Mouse (Mus musculus): ENCODE measurements around the gene Lrrn3. TPM values are rescaled to one million over a fixed set of nuclear protein-coding genes. Genes with fewer than 3 reads are reported as not detected.

The Lrrn3 gene
- total RNA-seq, 2 experiments from 2014 or later = 47.7 to 51.3 TPM

DNA sequence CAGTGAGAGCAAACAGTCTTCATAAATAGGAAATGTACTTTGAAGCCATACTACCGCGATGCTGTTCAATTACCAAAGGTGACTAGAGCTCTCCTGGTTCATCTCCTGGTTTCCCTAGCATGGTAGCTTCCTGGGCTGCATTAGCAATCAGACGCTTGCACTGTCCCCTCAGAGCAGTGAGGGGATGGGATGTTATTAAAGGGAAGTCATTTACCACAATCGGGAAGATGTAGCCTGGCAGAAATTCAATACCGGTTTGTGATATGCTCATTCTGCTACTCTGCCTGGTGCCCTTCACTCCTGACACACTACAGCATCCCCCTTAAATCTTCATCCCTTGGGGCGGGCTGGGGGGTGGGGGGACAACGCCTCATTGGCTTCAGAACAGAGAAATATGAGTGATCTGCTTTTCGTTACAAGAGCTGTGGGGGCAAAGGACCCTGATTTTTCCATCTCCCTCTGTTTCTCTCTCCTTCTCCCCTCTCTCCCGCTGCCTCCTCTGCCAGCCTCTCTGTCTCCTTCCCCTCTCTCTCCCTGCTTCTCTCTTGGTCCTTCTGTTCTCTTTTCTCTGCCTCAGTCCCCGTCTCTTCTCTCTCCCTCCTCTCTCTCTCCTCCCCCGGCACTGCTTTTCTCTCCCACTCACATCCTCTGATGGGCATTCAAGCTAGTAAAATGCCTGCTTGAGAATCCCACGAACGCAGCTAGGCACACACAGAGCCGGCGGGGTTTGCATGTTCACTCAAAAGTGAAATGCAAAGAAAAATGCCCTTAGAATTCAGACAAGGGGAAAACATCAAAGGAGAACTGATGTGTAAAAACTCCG is 1.3 kb downstream of the Lrrn3 start:
- intact Hi-C loops (cut with DNase I) = loop anchor here (2.0 to 10.0 kb wide), 6 partner anchors 233 to 1500 kb away; no protein-coding TSS in a partner anchor
- no peak for TF ChIP-seq CTCF (IDR thresholded peaks at IDR 0.05)

DNA sequence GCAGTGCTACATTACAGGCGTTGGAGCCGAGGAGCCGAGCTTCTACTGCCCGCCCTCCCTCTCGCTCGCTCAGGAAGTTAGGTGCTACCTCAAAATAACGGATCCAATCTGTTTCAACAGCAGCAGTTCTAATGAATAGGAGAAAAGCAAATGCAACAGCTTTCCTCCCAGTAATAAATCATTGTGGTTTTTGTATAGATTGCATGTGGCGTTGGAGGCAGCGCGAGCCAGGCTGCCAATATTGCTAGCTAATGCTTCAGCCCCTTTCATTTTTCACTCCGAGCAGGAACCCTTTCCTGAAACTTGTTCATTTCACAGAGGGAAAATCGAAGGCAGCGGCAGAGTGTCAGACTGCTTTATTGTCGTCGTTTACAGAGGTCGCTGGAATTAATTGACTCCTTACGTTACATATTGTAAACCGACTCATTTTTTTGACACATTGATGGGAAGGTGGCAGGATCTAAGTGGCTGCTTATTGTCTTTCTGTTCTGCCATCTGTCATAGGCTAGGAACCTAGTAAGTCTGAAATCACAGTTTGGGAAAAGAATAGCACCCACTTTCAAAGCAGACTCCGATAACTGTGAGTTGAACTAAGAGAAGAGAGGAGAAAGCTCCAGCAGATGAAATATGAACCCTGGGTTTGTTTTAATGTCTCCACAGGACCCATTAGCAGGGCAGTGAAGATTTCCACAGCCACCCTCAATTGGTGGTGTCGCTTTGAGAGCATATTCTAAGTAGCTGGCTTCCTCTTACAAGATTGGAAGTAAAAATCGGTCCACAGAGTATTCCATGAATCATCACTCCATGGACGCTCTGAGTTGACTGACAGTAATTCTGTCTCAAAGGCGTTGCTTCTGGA is 2.4 kb downstream of the Lrrn3 start:
- intact Hi-C loops (cut with DNase I) = loop anchor here (2.0 to 10.0 kb wide), 6 partner anchors 232 to 1501 kb away; no protein-coding TSS in a partner anchor
- Histone ChIP-seq H3K27ac (peak overlapping the region; percentile 89), H3K4me3 (peak overlapping the region; percentile 62)
- DNase-seq (ENCODE audit: extremely low spot score in 1 of 2, low spot score in 2 of 2) = peak; percentile 25 to 35
- TF ChIP-seq CTCF (IDR thresholded peaks at IDR 0.05) = no peak

More for the DNA sequence above, 1.3 kb downstream of the Lrrn3 start:
- peak; percentile 52 to 57 for DNase-seq (ENCODE audit: extremely low spot score in 1 of 2, low spot score in 2 of 2)
- H3K27ac ChIP-seq = peak overlapping the region; percentile 89
- peak overlapping the region; percentile 62 for H3K4me3 ChIP-seq

DNA sequence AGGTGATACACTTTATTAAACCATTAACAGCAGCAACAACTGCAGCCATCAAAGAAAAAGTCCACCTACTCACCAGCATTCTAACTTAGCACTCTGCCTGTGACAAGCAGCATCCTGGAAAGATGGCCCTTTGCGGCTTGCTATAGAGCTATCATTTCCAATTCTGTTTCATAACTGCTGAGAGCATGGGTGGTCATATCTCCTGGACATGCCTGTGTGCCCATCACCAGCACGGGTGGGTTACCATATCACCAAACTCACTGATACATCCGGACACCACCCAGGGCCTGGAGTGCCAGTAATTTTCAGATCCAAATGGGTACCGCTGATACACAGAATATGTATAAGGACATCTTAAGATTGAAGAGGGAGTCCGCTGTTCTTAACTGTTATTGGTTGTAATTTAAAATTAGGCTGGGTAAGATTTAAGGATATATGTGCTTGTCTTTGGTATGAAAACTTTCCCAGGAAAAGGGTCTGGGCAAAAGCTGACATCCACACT is 3.1 kb downstream of the Lrrn3 start:
- intact Hi-C loops (cut with DNase I) = loop anchor here (5.0 to 10.0 kb wide), 4 partner anchors 231 to 1502 kb away; no protein-coding TSS in a partner anchor
- no peak for TF ChIP-seq CTCF (IDR thresholded peaks at IDR 0.05)
- Histone ChIP-seq H3K27ac (peak overlapping the region; percentile 89), H3K4me3 (peak overlapping the region; percentile 62)
- peak; percentile 14 to 31 for DNase-seq (ENCODE audit: extremely low spot score in 1 of 2, low spot score in 2 of 2)

DNA sequence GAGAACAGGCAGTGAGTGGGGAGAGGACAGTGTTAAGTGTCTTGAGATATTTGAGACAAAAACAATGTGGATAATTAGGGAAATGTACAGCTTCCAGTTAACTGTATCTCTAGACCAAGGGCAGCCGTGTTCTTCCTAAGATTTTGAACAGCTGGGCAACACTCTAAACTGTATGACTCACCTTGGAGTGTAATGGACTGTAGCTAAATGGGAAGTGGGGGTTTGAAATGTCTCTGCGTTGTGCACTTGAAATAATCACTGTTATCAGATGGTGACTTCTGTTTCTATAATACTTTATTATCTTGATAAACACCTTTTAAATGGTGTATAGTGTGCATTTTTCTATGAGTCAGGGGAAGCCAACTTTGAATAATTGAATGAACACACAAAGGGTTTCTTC is 4.7 kb downstream of the Lrrn3 start:
- TF ChIP-seq CTCF (IDR thresholded peaks at IDR 0.05) = no peak
- Histone ChIP-seq H3K27ac (no peak overlapping the region), H3K4me3 (no peak overlapping the region; the same call in 1 of the 2 replicates)
- intact Hi-C loops (cut with DNase I) = loop anchor here (5.0 to 10.0 kb wide), 4 partner anchors 229 to 1503 kb away; no protein-coding TSS in a partner anchor
- no peak for DNase-seq (ENCODE audit: extremely low spot score in 1 of 2, low spot score in 2 of 2)

DNA sequence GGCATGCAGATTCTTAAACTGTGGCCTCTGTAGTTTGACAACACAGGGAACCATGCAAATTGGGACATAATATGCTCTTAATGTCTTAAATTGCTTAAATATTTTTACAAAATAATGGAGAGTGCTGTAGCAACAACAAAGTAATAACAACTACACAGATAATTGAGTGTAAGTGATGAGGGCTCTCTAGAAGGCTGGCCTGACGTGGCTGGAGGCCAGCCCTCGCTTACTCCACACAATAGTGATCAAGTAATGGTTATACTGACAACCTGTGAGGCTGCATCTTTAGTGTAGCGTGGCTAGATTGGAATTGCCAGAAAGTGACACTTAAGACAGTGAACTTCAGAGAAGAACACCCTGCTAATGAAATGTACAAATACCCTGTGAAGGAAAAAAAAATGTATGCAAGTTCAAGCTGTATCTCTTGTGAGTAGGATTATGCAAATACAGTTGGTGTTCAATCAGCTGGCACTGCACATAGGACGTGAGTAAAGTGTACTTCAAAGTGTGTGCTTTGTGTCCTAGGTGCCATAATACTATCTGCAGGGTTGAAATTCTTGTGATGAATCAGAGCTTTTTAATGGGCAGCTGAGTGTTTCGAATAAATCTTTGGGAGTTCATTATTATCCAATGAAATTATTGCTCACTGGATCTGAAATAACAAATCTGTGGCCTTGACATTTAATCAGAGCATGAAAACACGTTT is 17.0 kb downstream of the Lrrn3 start:
- H3K4me3 ChIP-seq = no peak overlapping the region
- no peak overlapping the region for H3K27ac ChIP-seq
- TF ChIP-seq CTCF (IDR thresholded peaks at IDR 0.05) = no peak
- intact Hi-C loops (cut with DNase I) = no loop called here
- DNase-seq (ENCODE audit: extremely low spot score in 1 of 2, low spot score in 2 of 2) = no peak

DNA sequence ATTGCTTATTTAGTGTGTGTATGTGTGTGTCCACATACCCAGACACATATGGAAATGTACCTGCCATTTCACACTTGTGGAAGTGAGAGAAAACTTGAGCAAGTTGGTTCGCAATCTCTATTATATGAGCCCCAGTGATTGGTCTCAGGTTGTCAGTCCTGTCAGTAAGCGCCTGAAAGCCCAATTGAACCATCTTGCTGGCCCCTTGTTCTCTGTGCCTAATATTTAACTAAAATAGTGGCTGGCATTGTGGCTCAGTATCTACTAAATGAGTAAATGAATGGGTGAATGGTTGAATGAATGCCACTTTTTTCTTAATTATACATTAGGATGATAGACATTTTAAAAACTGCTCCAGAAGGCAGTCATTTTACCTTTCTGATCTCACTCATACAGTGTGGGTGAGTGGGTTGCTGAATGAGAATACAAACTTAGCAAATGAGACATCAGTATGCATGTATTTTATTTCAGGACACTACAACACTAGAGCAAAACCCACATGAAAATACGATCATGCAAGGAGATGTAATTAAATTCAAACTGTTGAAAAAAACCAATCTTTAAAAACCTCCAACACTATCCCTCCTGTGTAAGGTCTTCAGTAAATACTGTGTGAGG is 17.7 kb downstream of the Lrrn3 start:
- no peak for DNase-seq (ENCODE audit: extremely low spot score in 1 of 2, low spot score in 2 of 2)
- Histone ChIP-seq H3K27ac (no peak overlapping the region), H3K4me3 (no peak overlapping the region)
- intact Hi-C loops (cut with DNase I) = no loop called here
- TF ChIP-seq CTCF (IDR thresholded peaks at IDR 0.05) = no peak

DNA sequence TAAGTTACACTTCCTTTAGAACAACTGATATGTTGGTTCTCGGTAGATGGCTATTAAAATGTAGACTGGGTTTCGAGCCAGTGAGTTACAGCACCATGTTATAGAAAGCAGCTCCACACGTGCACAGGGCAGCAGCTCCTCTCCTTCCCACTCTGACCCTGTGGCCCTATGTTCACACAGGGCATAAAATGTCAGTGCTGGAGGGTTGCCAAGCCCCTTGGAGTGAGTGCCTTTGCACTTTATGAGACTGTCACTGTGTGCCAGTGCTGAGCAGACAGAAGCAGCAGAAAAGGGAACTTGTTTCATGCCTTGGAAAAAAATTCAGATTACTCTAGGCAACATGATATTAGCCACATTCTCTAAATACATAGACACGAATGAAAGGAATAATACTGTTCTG is 47.8 kb downstream of the Lrrn3 start:
- Histone ChIP-seq H3K4me3 (no peak overlapping the region), H3K27ac (no peak overlapping the region)
- no peak for DNase-seq (ENCODE audit: extremely low spot score in 1 of 2, low spot score in 2 of 2)
- TF ChIP-seq CTCF (IDR thresholded peaks at IDR 0.05) = no peak
- intact Hi-C loops (cut with DNase I) = no loop called here

DNA sequence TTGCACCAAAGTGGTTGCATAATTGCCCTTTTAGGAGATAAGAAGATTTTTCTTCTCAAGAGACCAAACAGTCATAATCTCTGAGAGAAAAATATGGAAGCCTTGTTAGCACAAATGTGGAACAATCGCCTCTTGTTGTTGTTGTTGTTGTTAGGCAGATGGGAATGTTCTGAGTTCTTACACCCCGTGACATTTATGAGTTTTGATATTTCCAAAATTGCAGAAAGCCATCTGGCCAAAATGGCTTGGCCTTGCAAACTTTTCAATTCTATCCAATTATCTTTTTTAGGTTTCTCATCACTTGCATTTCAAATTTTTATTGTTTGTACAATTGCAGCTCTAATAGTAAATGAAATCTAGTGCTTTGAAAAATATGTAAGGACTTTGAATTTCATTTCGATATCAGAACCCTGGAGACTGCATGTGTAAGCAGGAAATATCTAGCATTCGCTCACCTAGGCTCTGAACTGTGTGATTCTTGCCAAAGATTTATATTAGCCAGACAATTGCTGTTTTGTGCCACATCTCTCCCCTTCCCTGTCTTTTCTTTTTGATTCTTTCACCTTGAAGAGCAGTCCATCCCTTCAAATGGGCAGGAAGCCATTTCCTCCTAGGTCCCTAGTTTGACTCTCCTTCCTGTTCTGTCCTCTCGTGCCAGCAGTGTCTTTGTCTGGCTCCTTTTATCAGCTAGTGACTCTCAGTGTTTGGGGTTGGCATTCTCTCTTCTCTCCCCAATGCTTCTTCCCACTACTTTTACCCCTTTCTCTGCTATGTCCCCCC is 49.8 kb downstream of the Lrrn3 start:
- Histone ChIP-seq H3K4me3 (no peak overlapping the region), H3K27ac (no peak overlapping the region)
- DNase-seq (ENCODE audit: extremely low spot score in 1 of 2, low spot score in 2 of 2) = no peak
- TF ChIP-seq CTCF (IDR thresholded peaks at IDR 0.05) = no peak
- intact Hi-C loops (cut with DNase I) = no loop called here

DNA sequence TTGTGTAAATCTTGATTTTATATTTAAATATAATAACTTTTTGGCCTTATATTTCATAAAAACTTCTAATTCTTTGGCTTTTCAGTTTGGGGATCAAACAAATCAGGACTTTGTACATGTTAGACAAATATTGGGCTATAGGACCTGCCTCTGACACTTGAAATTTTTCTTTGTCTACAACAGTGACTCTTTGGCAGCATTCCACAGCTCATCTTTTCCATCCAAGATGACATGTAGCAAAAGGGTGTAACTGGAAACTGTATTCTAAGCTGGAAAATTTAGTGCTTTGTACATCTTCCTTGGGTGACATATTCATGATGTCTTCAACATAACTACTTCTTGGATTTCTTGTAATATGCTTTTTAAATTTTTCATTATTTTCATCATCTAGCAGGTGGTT is 57.4 kb downstream of the Lrrn3 start:
- intact Hi-C loops (cut with DNase I) = no loop called here
- TF ChIP-seq CTCF (IDR thresholded peaks at IDR 0.05) = no peak
- H3K27ac ChIP-seq = no peak overlapping the region
- DNase-seq (ENCODE audit: extremely low spot score in 1 of 2, low spot score in 2 of 2) = no peak
- H3K4me3 ChIP-seq = no peak overlapping the region

DNA sequence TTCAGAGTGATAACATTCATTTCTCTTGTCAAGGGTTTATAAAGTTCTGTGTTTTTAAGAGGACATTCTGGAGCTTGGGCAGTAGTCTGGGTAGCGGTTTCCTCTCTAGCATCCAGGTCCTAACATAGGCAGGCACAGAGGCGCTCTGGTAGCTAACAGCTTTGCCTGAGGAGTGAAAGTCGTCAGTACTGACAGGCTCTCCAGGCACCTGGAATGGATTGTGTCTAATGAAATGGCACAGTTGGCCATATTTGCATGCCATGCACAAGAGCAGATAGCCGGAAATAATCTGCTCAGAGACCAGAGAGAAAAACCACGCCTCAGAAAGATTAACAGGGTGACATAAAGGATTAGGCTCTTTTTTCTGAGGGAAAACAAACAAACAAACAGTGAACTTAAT is 58.8 kb downstream of the Lrrn3 start:
- intact Hi-C loops (cut with DNase I) = no loop called here
- TF ChIP-seq CTCF (IDR thresholded peaks at IDR 0.05) = no peak
- no peak for DNase-seq (ENCODE audit: extremely low spot score in 1 of 2, low spot score in 2 of 2)
- H3K27ac ChIP-seq = no peak overlapping the region
- H3K4me3 ChIP-seq = no peak overlapping the region
